Mouse (Mus musculus): ENCODE measurements at regions not wholly inside any gene's neighbourhood (a gene's known extent, or its start where the extent isn't known, plus 50 kb on each side); places are given as distances from the start of the nearest gene placed in this dataset.

GRCm38 (mm10) chr12:16237498-16237897, 373.3 kb downstream of the Lpin1 start:
- TF ChIP-seq CTCF (IDR thresholded peaks at IDR 0.05; ENCODE audit: low read depth, low read length) (no peak), POLR2A (IDR thresholded peaks at IDR 0.05; ENCODE audit: borderline replicate concordance, low read depth, low read length) (no peak)
